Mouse (Mus musculus) intestine, embryonic 14.5 days (tissue): ENCODE results near the gene Ifitm2. TPM values are rescaled to one million over a fixed set of nuclear protein-coding genes. Genes with fewer than 3 reads are reported as not detected.
A peak's percentile ranks its signal among the peaks of the same experiment; 100 is the strongest.

Experiments used
- ATAC-seq: fragments of 200-750 bp; cut with Nextera tagmentation; replicated peaks from 2 replicates; pipeline ENCODE4 v1.8.0; 2017; ENCODE audit warnings: low read depth, moderate number of reproducible peaks, moderate TSS enrichment, moderate library complexity; ENCODE audit not compliant: low FRiP score, low TSS enrichment
- DNase-seq: peaks from one replicate; pipeline ENCODE4 v3.0.0-alpha.2; 2018; ENCODE audit warnings: low spot score
- H3K27ac ChIP-seq: fragments of 300-500 bp; sonication (generic); 2 replicates; pipeline ENCODE4 v1.5.1; 2014; ENCODE audit warnings: low read depth, mild to moderate bottlenecking, control low read depth
- H3K27me3 ChIP-seq: fragments of 300-500 bp; sonication (generic); replicated peaks from 2 replicates; pipeline ENCODE4 v1.6.1; 2014; ENCODE audit warnings: low read length, control low read depth; ENCODE audit not compliant: control insufficient read depth, insufficient read depth
- H3K36me3 ChIP-seq: fragments of 300-500 bp; sonication (generic); 2 replicates; pipeline ENCODE4 v1.6.1; 2014; ENCODE audit warnings: low read length, control low read depth; ENCODE audit not compliant: control insufficient read depth, insufficient read depth
- H3K4me1 ChIP-seq: fragments of 300-500 bp; sonication (generic); replicated peaks from 2 replicates; pipeline ENCODE4 v1.6.1; 2014; ENCODE audit warnings: low read length, control low read depth, mixed read lengths; ENCODE audit not compliant: control insufficient read depth, insufficient read depth
- H3K4me2 ChIP-seq: fragments of 300-500 bp; sonication (generic); 2 replicates; pipeline ENCODE4 v1.6.1; 2014; ENCODE audit warnings: low read length
- H3K4me3 ChIP-seq: fragments of 300-500 bp; sonication (generic); 2 replicates; pipeline ENCODE4 v1.5.1; 2014; ENCODE audit warnings: low read depth, low read length, control low read depth, mixed read lengths
- H3K9ac ChIP-seq: fragments of 300-500 bp; sonication (generic); 2 replicates; pipeline ENCODE4 v1.6.1; 2014; ENCODE audit warnings: mild to moderate bottlenecking, low read length
- H3K9me3 ChIP-seq: fragments of 300-500 bp; sonication (generic); 2 replicates; pipeline ENCODE4 v1.6.1; 2016; ENCODE audit warnings: low read length, control low read depth; ENCODE audit not compliant: control insufficient read depth
- WGBS: fragments of 180-500 bp; shearing (Covaris S2); extraction: QIAGEN DNeasy Blood & Tissue Kit; methylation state at CpG from one replicate; pipeline ENCODE4 v1.1.7; 2014; 5-methylcytosine and 5-hydroxymethylcytosine counted together
- polyA plus RNA-seq: library from polyadenylated mRNA; unstranded; fragments of >200 nt; fragmentation: Nextera tagmentation; extraction: Ambion mirVana; gene quantifications from 2 replicates; pipeline ENCODE4 v1.2.1, GENCODE M21; 2014

The Ifitm2 gene
- polyA plus RNA-seq, 1 experiment from 2014 or later: 1,676 TPM

DNA sequence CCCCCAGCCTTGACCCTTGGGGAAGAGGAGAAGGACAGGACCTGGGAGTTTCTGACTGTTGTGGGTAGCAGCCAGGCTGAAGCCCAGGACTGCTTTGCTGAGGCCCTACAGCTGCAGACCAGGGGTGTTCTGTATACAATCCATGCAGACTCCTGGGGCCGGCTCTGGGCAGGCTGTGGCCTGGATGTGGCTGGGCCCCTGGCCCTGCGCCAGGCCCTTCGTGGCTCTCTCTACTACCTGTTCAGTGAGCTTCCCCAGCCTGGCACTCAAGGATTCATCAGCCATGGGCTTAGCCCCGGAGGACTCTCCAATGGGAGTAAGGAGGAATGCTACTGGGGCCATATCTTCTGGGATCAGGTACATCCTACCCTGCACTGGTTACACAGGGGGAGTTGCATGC is 12.4 kb downstream of the Ifitm2 start:
- peaks cover 38% of the 10 kb centered on the region for H3K4me1 ChIP-seq
- ATAC-seq: no peak
- H3K36me3 ChIP-seq: peaks cover 39% of the 10 kb centered on the region
- 51% methylated on average over 4 of the region's 4 CpGs for WGBS
- DNase-seq: no peak
- no peaks in the 10 kb centered on the region for H3K27me3 ChIP-seq
- peak overlapping the region; percentile 88; the same call in 1 of the 2 replicates for H3K27ac ChIP-seq
- no peaks in the 10 kb centered on the region for H3K9me3 ChIP-seq
- no peak overlapping the region for H3K4me2 ChIP-seq
- H3K9ac ChIP-seq: no peak overlapping the region
- no peak overlapping the region for H3K4me3 ChIP-seq

DNA sequence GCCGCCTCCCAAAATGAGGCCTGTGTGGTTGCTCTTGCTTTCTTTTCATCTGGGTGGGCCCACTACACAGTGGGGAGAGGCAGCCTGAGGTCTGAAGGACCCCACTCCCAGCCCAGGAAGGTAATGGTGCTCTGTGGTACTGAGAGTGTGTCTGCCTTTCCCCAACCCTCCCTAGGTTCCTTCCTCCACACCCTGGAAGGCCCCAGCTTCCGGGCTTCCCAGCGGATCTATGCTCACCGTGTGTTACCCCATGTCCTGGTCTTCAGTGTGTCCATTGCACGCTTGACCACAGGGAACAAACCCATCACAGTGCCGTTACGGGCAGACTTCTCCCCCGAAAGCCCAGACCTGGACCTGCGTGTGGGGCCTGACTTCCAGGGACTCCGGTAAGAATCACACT is 13.0 kb downstream of the Ifitm2 start:
- H3K36me3 ChIP-seq: peaks cover 33% of the 10 kb centered on the region
- peak overlapping the region; percentile 54; the same call in 1 of the 2 replicates for H3K4me3 ChIP-seq
- no peak overlapping the region; the same call in 1 of the 2 replicates for H3K9ac ChIP-seq
- DNase-seq (no peak), ATAC-seq (no peak)
- H3K27ac ChIP-seq: peak overlapping the region; percentile 88; the same call in 1 of the 2 replicates
- no peaks in the 10 kb centered on the region for H3K27me3 ChIP-seq
- no peaks in the 10 kb centered on the region for H3K9me3 ChIP-seq
- WGBS: 88% methylated on average over 10 of the region's 10 CpGs
- H3K4me1 ChIP-seq: peaks cover 38% of the 10 kb centered on the region
- peak overlapping the region; percentile 82 for H3K4me2 ChIP-seq

DNA sequence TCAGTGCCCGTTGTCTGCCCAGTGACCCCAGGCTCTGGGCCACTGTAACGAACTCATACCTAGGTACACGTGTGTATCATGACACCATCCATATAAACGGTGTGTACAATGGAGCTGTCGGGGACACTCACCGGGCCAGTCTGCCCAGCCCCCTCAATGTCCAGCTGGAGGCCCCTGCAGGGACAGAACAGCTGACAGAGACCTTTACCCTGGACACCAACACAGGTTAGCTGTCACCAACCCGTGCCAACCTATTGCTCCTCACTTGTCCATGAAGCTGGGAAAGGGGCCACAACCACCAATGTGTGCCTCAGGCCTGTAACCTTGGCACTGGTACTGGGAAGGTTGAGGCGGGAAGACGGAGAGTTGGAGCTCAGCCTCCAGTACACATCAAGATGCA is 13.4 kb downstream of the Ifitm2 start:
- H3K4me1 ChIP-seq: peaks cover 38% of the 10 kb centered on the region
- H3K4me3 ChIP-seq: peak overlapping the region; percentile 54
- DNase-seq (no peak), ATAC-seq (0 out of 2 replicates have a peak, but pooled peaks have one; percentile 3)
- H3K9ac ChIP-seq: peak overlapping the region; percentile 72
- H3K27me3 ChIP-seq: no peaks in the 10 kb centered on the region
- H3K36me3 ChIP-seq: peaks cover 29% of the 10 kb centered on the region
- H3K9me3 ChIP-seq: no peaks in the 10 kb centered on the region
- peak overlapping the region; percentile 82 for H3K4me2 ChIP-seq
- WGBS: 48% methylated on average over 9 of the region's 9 CpGs
- H3K27ac ChIP-seq: peak overlapping the region; percentile 88

DNA sequence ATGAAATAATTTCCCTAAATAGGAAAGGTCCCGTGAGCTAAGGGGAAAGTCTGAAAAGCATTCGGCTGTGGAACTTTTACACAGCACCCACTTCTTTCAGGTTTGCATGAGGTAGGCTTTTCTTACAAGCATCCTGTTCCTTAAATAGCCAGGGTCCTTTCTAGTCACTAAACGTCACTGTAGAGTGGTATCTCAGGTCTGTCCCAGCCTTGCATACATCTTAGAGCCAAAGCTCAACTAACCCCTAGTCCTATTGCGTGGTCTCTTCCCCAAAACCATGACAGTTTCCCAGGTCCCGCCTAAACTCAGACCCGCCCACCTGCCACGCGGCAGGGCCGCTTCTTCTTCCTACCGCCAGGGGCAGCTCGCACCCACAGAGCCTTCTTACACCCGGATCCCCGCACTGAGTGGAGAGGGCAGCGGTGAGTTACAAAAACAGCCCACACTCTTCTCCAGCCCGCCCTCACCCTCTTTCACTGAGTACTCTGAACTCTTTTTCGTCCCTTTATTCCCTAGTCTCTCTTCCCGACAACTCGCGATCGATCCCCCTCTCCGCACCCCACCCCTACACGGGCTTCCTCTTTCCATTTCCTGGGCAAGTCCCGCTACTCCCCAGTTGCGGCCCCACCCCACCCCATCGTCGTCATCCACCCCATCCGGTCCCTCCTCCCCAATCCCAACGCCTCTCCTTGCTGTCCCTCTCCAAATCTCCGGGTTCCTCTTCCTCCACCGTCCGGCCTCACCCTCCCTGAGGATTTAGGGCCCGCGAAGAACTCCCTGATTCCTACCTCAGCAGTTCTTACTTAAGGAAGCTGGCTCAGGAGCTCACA is 14.3 kb downstream of the Ifitm2 start, which contains the start of gene Pgghg:
TSS of gene Pgghg (plus strand) at position 170 of the 830 bp plus-strand sequence.
- peak; percentile 87 for ATAC-seq
- peak within 1 kb of the TSS; percentile 88 for H3K27ac ChIP-seq
- no peaks in the 10 kb centered on the region for H3K9me3 ChIP-seq
- peaks cover 22% of the 10 kb centered on the region for H3K36me3 ChIP-seq
- DNase-seq: peak; percentile 95
- peak within 1 kb of the TSS; percentile 72 for H3K9ac ChIP-seq
- 3% methylated on average over 33 of the region's 33 CpGs for WGBS
- H3K27me3 ChIP-seq: no peaks in the 10 kb centered on the region
- H3K4me1 ChIP-seq: peaks cover 38% of the 10 kb centered on the region
- peak within 1 kb of the TSS; percentile 54 for H3K4me3 ChIP-seq
- H3K4me2 ChIP-seq: peak within 1 kb of the TSS; percentile 82

DNA sequence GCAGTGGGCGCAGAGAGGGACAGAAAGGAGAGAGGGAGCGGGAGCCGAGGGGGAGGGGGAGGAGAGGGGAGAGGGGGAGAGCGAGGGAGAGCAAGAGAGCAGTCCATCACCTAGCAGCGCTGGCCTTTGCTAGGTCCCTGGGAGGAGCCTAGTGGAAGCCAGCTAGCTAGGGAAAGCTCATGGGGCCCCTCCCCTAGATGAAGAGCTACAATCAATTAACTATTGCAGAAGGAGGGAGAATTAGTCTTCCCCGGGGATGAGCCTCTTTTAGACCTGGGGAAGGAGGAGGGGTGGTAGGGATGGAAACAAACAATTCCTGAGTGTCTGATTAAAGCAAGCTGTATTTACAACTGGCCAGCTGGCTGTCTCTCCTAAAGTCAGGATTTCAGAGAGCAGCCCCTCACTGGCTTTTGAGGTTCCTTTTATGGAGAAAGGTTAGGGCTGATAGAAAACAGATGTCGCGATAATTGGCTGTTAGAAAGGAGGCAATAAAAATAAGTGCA is 16.1 kb downstream of the Ifitm2 start:
- Histone ChIP-seq H3K9ac (no peak overlapping the region), H3K27me3 (0 out of 2 replicates have a peak, but pooled peaks cover 3% of the 10 kb centered on the region), H3K4me3 (no peak overlapping the region), H3K27ac (peak overlapping the region; percentile 88), H3K4me2 (peak overlapping the region; percentile 41), H3K36me3 (peaks cover 5% of the 10 kb centered on the region), H3K9me3 (no peaks in the 10 kb centered on the region), H3K4me1 (peaks cover 38% of the 10 kb centered on the region)
- ATAC-seq: peak; percentile 29; the same call in 1 of the 2 replicates
- 4% methylated on average over 8 of the region's 8 CpGs for WGBS
- peak; percentile 71 for DNase-seq

DNA sequence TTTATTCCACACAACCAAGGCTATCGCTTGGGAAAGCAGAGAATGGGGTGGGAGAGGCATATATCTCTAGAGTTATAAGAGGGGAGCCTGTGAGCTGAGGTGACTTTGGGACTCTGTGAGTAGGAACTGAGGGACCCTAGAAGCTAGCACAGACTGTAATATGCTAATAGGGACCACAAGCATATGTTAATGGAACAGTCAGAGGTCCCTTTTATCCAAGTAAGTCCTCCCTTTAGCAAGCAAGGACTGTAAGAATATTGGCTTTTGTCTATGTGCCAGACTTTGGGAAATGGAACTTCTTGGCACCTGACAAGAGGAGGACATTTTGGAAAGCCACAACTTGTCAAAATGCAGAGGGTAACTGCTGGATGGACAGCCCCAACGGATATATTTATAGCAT is 16.9 kb downstream of the Ifitm2 start:
- peak overlapping the region; percentile 88; the same call in 1 of the 2 replicates for H3K27ac ChIP-seq
- WGBS: 36% methylated on average over 2 of the region's 2 CpGs
- peaks cover 3% of the 10 kb centered on the region; the same call in 1 of the 2 replicates for H3K36me3 ChIP-seq
- DNase-seq (no peak), ATAC-seq (no peak)
- H3K9ac ChIP-seq: no peak overlapping the region
- no peak overlapping the region for H3K4me3 ChIP-seq
- H3K4me2 ChIP-seq: no peak overlapping the region
- peaks cover 38% of the 10 kb centered on the region for H3K4me1 ChIP-seq
- 0 out of 2 replicates have a peak, but pooled peaks cover 3% of the 10 kb centered on the region for H3K27me3 ChIP-seq
- no peaks in the 10 kb centered on the region for H3K9me3 ChIP-seq

DNA sequence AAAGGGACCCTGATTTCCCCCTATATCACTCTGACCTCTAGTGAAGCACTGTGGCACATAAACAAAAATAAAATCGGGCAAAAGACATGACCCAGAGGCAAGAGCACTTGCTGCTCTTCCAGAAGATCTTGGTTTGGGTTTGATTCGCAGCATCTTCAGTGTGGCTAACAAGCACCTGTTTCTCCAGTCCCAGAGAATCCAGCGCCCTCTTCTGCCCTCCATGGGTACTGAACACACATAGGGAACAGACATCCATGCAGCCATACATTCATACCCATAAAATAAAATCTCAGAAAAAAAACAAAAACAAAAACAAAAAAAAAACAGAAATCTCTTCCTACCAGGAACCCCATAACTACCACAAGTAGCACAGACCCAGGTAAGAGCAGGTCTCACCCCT is 17.4 kb downstream of the Ifitm2 start:
- ATAC-seq: no peak
- 51% methylated on average over 3 of the region's 3 CpGs for WGBS
- H3K9me3 ChIP-seq: no peaks in the 10 kb centered on the region
- H3K9ac ChIP-seq: no peak overlapping the region
- no peak overlapping the region for H3K27ac ChIP-seq
- H3K36me3 ChIP-seq: peaks cover 2% of the 10 kb centered on the region; the same call in 1 of the 2 replicates
- H3K4me2 ChIP-seq: no peak overlapping the region
- peaks cover 37% of the 10 kb centered on the region for H3K4me1 ChIP-seq
- no peak for DNase-seq
- no peak overlapping the region for H3K4me3 ChIP-seq
- H3K27me3 ChIP-seq: 0 out of 2 replicates have a peak, but pooled peaks cover 3% of the 10 kb centered on the region

DNA sequence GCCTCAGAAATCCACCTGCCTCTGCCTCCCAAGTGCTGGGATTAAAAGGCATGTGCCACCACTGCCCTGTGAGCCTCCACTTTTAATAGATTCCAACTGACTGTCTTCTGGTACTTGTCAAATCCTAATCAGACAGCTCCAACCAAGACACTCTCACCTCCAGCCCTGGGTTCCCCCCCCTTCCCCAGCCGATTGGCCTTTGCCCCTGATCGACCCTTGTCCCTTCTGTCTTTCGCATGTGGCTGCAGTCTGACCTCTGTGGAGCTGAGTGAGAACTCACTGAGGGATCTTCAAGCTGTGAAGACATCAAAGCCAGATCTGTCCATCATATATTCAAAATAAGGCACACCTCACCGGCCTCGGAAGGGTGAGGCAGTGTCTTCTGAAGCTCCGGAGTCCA is 28.6 kb downstream of the Ifitm2 start:
- Histone ChIP-seq H3K27ac (no peak overlapping the region), H3K4me2 (no peak overlapping the region), H3K9me3 (no peaks in the 10 kb centered on the region), H3K4me3 (no peak overlapping the region), H3K36me3 (no peaks in the 10 kb centered on the region), H3K4me1 (peaks cover 2% of the 10 kb centered on the region; the same call in 1 of the 2 replicates), H3K27me3 (peaks cover 22% of the 10 kb centered on the region), H3K9ac (no peak overlapping the region)
- DNase-seq: no peak
- no peak for ATAC-seq
- WGBS: 88% methylated on average over 6 of the region's 6 CpGs
